Mouse (Mus musculus) ES-E14 (cell line): ENCODE measurements around the gene Slc9a3.
A peak's percentile ranks its signal among the peaks of the same experiment; 100 is the strongest.

Source experiments
- CHD2 ChIP-seq: IDR thresholded peaks from 2 replicates; pipeline ENCODE4 v1.6.1; 2014; ENCODE audit warnings: mild to moderate bottlenecking, low read depth, low read length, inconsistent platforms
- HCFC1 ChIP-seq: IDR thresholded peaks from 2 replicates; pipeline ENCODE4 v1.6.1; 2012; ENCODE audit warnings: low read length, inconsistent platforms, borderline replicate concordance; ENCODE audit not compliant: insufficient read depth
- MAFK ChIP-seq: IDR thresholded peaks from 2 replicates; pipeline ENCODE4 v1.6.1; 2014; ENCODE audit warnings: mild to moderate bottlenecking, low read depth, low read length, inconsistent platforms; ENCODE audit not compliant: insufficient read depth
- ZC3H11A ChIP-seq: IDR thresholded peaks from 2 replicates; pipeline ENCODE4 v1.6.1; 2012; ENCODE audit warnings: low read depth, mild to moderate bottlenecking, inconsistent platforms, low read length, borderline replicate concordance
- ZNF384 ChIP-seq: IDR thresholded peaks from 2 replicates; pipeline ENCODE4 v1.6.1; 2012; ENCODE audit warnings: low read depth, low read length, inconsistent platforms

DNA sequence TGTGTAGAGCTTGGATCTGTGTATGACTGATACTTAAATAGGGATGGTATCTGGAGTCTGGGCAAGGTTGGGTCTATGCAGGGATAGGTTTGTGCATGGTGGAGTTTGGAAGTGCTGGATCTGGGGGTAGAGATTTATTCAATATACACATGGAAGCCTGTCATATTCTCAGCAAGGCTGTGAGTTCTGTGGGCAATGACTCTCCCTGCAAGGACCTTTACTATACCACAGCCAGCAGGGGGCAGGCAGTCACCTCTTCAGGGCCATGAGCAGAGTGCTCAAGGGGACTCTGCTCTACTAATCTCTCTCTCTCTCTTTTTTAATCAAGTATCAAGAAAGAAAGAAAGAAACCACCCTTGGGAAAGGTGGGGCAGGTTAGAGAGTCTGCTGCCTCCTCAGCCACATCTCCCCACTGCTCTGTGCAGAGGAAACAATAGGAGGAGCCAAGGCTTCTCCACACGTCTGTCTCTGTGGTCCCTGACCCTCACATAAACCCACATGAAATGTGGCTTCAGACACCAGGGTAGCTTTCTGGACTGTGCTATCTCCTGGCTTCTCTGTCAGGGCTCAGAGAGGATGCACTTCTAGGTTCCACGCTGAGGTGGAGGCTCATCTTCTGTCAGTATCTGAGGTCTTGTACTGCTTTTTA, 24.4 kb upstream of the Slc9a3 start:
- TF ChIP-seq ZC3H11A (peak; percentile 43; the same call in 1 of the 2 replicates), ZNF384 (no peak), MAFK (no peak), CHD2 (no peak), HCFC1 (no peak)
